Mouse (Mus musculus): ENCODE data around the gene Dok5. TPM values are rescaled to one million over a fixed set of nuclear protein-coding genes. Genes with fewer than 3 reads are reported as not detected.

Gene Dok5
- polyA plus RNA-seq, 1 experiment from 2014 or later, result 6.1 TPM

- Histone ChIP-seq H3K4me1 (peaks cover 10% of the 10 kb centered on the region; the same call in 1 of the 2 replicates), H3K27me3 (ENCODE audit: poor library complexity, severe bottlenecking) (no peaks in the 10 kb centered on the region), H3K27ac (no peak overlapping the region), H3K9me3 (peaks cover 4% of the 10 kb centered on the region), H3K4me3 (no peak overlapping the region), H3K36me3 (replicated peaks) (no peaks in the 10 kb centered on the region)
- 95% methylated on average over 3 of the region's 3 CpGs for WGBS
- DNase-seq (ENCODE audit: extremely low spot score, low spot score), result no peak
Measured at GRCm38 (mm10) chr2:170748901-170749300, 17.3 kb downstream of the Dok5 start.

GRCm38 (mm10) chr2:170752191-170752850, 20.7 kb downstream of the Dok5 start:
- 83% methylated on average over 10 of the region's 10 CpGs for WGBS
- Histone ChIP-seq H3K4me1 (peaks cover 23% of the 10 kb centered on the region), H3K36me3 (replicated peaks) (no peaks in the 10 kb centered on the region), H3K4me3 (no peak overlapping the region), H3K9me3 (no peaks in the 10 kb centered on the region), H3K27ac (no peak overlapping the region), H3K27me3 (ENCODE audit: poor library complexity, severe bottlenecking) (no peaks in the 10 kb centered on the region)
- DNase-seq (ENCODE audit: extremely low spot score, low spot score), result no peak

- WGBS, result 52% methylated on average over 2 of the region's 2 CpGs
- no peaks in the 10 kb centered on the region for H3K9me3 ChIP-seq
Measured at GRCm38 (mm10) chr2:170755817-170756216, 24.2 kb downstream of the Dok5 start.

GRCm38 (mm10) chr2:170756667-170757066, 25.1 kb downstream of the Dok5 start:
- Histone ChIP-seq H3K36me3 (replicated peaks) (no peaks in the 10 kb centered on the region), H3K9me3 (no peaks in the 10 kb centered on the region), H3K4me1 (peaks cover 30% of the 10 kb centered on the region), H3K27me3 (ENCODE audit: poor library complexity, severe bottlenecking) (no peaks in the 10 kb centered on the region), H3K4me3 (no peak overlapping the region), H3K27ac (peak overlapping the region; percentile 74)
- DNase-seq (ENCODE audit: extremely low spot score, low spot score), result no peak
- 81% methylated on average over 7 of the region's 7 CpGs for WGBS

More at GRCm38 (mm10) chr2:170755817-170756216, 24.2 kb downstream of the Dok5 start:
- Histone ChIP-seq H3K27ac (peak overlapping the region; percentile 18; the same call in 1 of the 2 replicates), H3K27me3 (ENCODE audit: poor library complexity, severe bottlenecking) (no peaks in the 10 kb centered on the region), H3K4me3 (no peak overlapping the region), H3K4me1 (peaks cover 30% of the 10 kb centered on the region), H3K36me3 (replicated peaks) (no peaks in the 10 kb centered on the region)
- no peak for DNase-seq (ENCODE audit: extremely low spot score, low spot score)

- H3K27ac ChIP-seq, result peak overlapping the region; percentile 74
- WGBS, result 53% methylated on average over 14 of the region's 14 CpGs
Measured at GRCm38 (mm10) chr2:170757228-170757875, 25.7 kb downstream of the Dok5 start.

GRCm38 (mm10) chr2:170758201-170758600, 26.6 kb downstream of the Dok5 start:
- Histone ChIP-seq H3K4me1 (peaks cover 27% of the 10 kb centered on the region), H3K27ac (0 out of 2 replicates have a peak overlapping the region, but pooled peaks have one; percentile 74)

More at GRCm38 (mm10) chr2:170757228-170757875, 25.7 kb downstream of the Dok5 start:
- Histone ChIP-seq H3K9me3 (no peaks in the 10 kb centered on the region), H3K27me3 (ENCODE audit: poor library complexity, severe bottlenecking) (no peaks in the 10 kb centered on the region), H3K36me3 (replicated peaks) (no peaks in the 10 kb centered on the region), H3K4me3 (no peak overlapping the region), H3K4me1 (peaks cover 30% of the 10 kb centered on the region)
- no peak for DNase-seq (ENCODE audit: extremely low spot score, low spot score)

GRCm38 (mm10) chr2:170764704-170765103, 33.1 kb downstream of the Dok5 start:
- 90% methylated on average over 3 of the region's 3 CpGs for WGBS
- H3K4me3 ChIP-seq, result no peak overlapping the region
- no peak for DNase-seq (ENCODE audit: extremely low spot score, low spot score)
- H3K27ac ChIP-seq, result no peak overlapping the region
- H3K36me3 ChIP-seq (replicated peaks), result no peaks in the 10 kb centered on the region
- H3K4me1 ChIP-seq, result 0 out of 2 replicates have a peak, but pooled peaks cover 6% of the 10 kb centered on the region
- no peaks in the 10 kb centered on the region for H3K9me3 ChIP-seq
- H3K27me3 ChIP-seq (ENCODE audit: poor library complexity, severe bottlenecking), result no peaks in the 10 kb centered on the region

More at GRCm38 (mm10) chr2:170758201-170758600, 26.6 kb downstream of the Dok5 start:
- Histone ChIP-seq H3K36me3 (replicated peaks) (no peaks in the 10 kb centered on the region), H3K9me3 (no peaks in the 10 kb centered on the region), H3K4me3 (no peak overlapping the region), H3K27me3 (ENCODE audit: poor library complexity, severe bottlenecking) (no peaks in the 10 kb centered on the region)
- WGBS, result 90% methylated on average over 5 of the region's 5 CpGs
- DNase-seq (ENCODE audit: extremely low spot score, low spot score), result no peak

- H3K4me3 ChIP-seq, result no peak overlapping the region
- H3K36me3 ChIP-seq (replicated peaks), result no peaks in the 10 kb centered on the region
- H3K4me1 ChIP-seq, result peaks cover 27% of the 10 kb centered on the region
- no peak overlapping the region for H3K27ac ChIP-seq
- no peaks in the 10 kb centered on the region; the same call in 1 of the 2 replicates for H3K27me3 ChIP-seq (ENCODE audit: poor library complexity, severe bottlenecking)
- no peak for DNase-seq (ENCODE audit: extremely low spot score, low spot score)
- H3K9me3 ChIP-seq, result no peaks in the 10 kb centered on the region
- 77% methylated on average over 8 of the region's 8 CpGs for WGBS
Measured at GRCm38 (mm10) chr2:170767243-170767642, 35.6 kb downstream of the Dok5 start.

GRCm38 (mm10) chr2:170768699-170769098, 37.1 kb downstream of the Dok5 start:
- Histone ChIP-seq H3K36me3 (replicated peaks) (no peaks in the 10 kb centered on the region), H3K27me3 (ENCODE audit: poor library complexity, severe bottlenecking) (no peaks in the 10 kb centered on the region; the same call in 1 of the 2 replicates), H3K4me1 (peaks cover 42% of the 10 kb centered on the region), H3K9me3 (no peaks in the 10 kb centered on the region), H3K27ac (no peak overlapping the region), H3K4me3 (no peak overlapping the region)
- 87% methylated on average over 6 of the region's 6 CpGs for WGBS
- DNase-seq (ENCODE audit: extremely low spot score, low spot score), result no peak

- peak overlapping the region; percentile 82 for H3K27ac ChIP-seq
- H3K9me3 ChIP-seq, result no peaks in the 10 kb centered on the region
- H3K4me3 ChIP-seq, result peak overlapping the region; percentile 24; the same call in 1 of the 2 replicates
- no peak for DNase-seq (ENCODE audit: extremely low spot score, low spot score)
- 6% methylated on average over 1 of the region's 1 CpGs for WGBS
- H3K4me1 ChIP-seq, result peaks cover 43% of the 10 kb centered on the region
- no peaks in the 10 kb centered on the region; the same call in 1 of the 2 replicates for H3K27me3 ChIP-seq (ENCODE audit: poor library complexity, severe bottlenecking)
- H3K36me3 ChIP-seq (replicated peaks), result no peaks in the 10 kb centered on the region
Measured at GRCm38 (mm10) chr2:170771555-170771954, 39.9 kb downstream of the Dok5 start.

GRCm38 (mm10) chr2:170772126-170772884, 40.7 kb downstream of the Dok5 start:
- Histone ChIP-seq H3K27ac (peak overlapping the region; percentile 82), H3K36me3 (replicated peaks) (no peaks in the 10 kb centered on the region), H3K27me3 (ENCODE audit: poor library complexity, severe bottlenecking) (no peaks in the 10 kb centered on the region; the same call in 1 of the 2 replicates), H3K4me1 (peaks cover 43% of the 10 kb centered on the region), H3K4me3 (peak overlapping the region; percentile 37), H3K9me3 (no peaks in the 10 kb centered on the region)
- 2% methylated on average over 19 of the region's 19 CpGs for WGBS
- DNase-seq (ENCODE audit: extremely low spot score, low spot score), result peak; percentile 59

GRCm38 (mm10) chr2:170772885-170773270, 41.3 kb downstream of the Dok5 start:
- H3K36me3 ChIP-seq (replicated peaks), result no peaks in the 10 kb centered on the region
- H3K27me3 ChIP-seq (ENCODE audit: poor library complexity, severe bottlenecking), result no peaks in the 10 kb centered on the region; the same call in 1 of the 2 replicates
- H3K4me1 ChIP-seq, result peaks cover 43% of the 10 kb centered on the region
- WGBS, result 24% methylated on average over 8 of the region's 8 CpGs
- no peaks in the 10 kb centered on the region for H3K9me3 ChIP-seq
- H3K27ac ChIP-seq, result peak overlapping the region; percentile 82
- H3K4me3 ChIP-seq, result peak overlapping the region; percentile 37
- no peak for DNase-seq (ENCODE audit: extremely low spot score, low spot score)

All from forebrain, embryonic 10.5 days (tissue).